Mouse (Mus musculus): ENCODE measurements around the gene Prkch.
A peak's percentile ranks its signal among the peaks of the same experiment; 100 is the strongest.
"Not testable (repeated sequence)": the region's sequence is repeated elsewhere in the genome, so short reads cannot be mapped to it uniquely, and the experiment has no call there.

Prkch gene

DNA sequence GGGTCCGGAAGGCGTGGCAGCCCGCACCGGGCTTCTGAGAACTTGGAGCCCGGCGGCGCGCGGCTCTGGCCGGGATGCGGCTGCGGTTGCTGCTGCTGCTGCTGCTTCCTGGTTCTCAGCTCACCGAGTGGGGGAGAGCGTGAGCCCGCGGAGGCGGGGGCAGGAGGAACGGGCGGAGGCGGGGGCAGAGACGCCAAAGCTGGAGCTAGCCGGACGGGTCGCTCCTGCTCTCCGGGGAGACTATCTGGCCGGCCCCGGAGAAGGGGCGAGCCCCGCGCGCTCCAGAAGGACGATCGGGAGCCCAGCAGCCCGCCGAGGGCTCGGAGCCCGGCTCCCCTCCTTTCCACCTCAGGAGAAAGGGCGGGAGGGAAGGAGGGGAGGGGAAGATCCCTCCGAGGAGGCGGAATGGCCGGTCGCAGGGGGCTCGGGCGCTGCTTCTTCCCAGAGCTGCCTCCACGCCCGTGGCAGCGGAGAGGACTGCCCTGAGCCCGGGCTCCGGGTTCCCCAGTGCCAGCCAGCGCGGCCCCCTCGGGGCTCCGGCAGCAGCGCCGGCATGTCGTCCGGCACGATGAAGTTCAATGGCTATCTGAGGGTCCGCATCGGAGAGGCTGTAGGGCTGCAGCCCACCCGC lies at the start of gene Prkch:
Gene Prkch, plus strand, starts transcription at position 187 of the 631 bp plus-strand sequence.
- peak; percentile 40 to 46 for DNase-seq (ENCODE audit: low spot score in 2 of 2)

- no peak for DNase-seq (ENCODE audit: low spot score in 2 of 2)
These were observed 47.0 kb upstream of the Prkch start for GRCm38 (mm10) chr12:73537499-73538138.

DNA sequence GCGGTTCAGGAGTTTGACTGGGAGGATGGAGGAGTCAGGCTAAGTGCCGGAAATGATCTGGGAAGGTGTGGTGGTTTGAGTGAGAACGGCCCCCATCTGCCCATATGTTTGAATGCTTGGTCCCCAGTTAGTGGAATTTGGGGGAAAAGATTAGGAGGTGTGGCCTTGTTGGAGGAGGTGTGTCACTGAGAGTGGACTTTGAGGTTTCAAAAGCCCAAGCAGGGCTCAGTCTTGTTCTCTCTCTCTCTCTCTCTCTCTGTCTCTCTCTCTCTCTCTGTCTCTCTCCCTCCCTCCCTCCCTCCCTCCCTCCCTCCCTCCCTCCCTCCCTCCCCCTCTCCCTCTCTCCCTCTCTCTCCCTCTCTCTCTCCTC lies 46.5 kb upstream of the Prkch start:
- DNase-seq (ENCODE audit: low spot score in 2 of 2), result not testable (repeated sequence)

GRCm38 (mm10) chr12:73539151-73539550 lies 45.4 kb upstream of the Prkch start:
- DNase-seq (ENCODE audit: low spot score in 2 of 2), result no peak

DNA sequence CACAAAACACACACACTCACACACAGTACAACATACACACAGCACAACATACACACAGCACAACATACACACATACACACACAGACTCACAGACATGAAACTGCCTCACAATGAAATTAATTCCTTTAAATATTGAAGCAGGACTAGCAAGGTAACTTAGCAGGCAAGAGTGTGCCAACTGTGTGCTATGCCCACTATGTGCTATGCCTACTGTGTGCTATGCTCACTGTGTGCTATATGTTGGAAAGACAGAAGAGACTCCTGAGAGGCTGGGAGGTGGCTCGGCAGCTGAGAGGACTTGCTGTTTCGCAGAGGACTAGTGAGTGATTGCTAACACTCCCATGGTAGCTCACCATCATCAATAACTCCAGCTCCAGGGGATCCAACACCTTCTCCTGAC lies 44.2 kb upstream of the Prkch start:
- no peak for DNase-seq (ENCODE audit: low spot score in 2 of 2)

DNA sequence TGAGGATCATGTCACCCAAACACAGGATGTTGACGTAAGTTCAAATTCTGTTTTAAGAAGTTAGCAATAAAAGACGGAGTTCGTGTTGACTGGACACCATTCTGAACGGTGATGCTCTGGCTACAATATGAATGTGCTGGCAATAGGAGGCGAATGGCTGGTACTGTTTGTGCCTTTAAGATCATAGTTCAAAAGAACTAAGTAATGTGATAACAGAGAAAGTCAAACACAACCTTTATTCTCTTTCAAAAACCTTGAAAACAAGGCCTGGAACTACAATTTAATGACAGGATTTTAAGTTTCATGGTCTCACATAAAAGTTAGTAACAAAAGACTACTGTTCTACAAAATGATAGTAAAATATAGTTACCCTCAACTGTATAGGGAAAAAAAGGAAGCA lies 41.4 kb upstream of the Prkch start:
- DNase-seq (ENCODE audit: low spot score in 2 of 2), result no peak

- no peak for DNase-seq (ENCODE audit: low spot score in 2 of 2)
These were observed 39.6 kb upstream of the Prkch start for GRCm38 (mm10) chr12:73544736-73545671.

- DNase-seq (ENCODE audit: low spot score in 2 of 2), result no peak
These were observed 38.9 kb upstream of the Prkch start for GRCm38 (mm10) chr12:73545672-73546085.

DNA sequence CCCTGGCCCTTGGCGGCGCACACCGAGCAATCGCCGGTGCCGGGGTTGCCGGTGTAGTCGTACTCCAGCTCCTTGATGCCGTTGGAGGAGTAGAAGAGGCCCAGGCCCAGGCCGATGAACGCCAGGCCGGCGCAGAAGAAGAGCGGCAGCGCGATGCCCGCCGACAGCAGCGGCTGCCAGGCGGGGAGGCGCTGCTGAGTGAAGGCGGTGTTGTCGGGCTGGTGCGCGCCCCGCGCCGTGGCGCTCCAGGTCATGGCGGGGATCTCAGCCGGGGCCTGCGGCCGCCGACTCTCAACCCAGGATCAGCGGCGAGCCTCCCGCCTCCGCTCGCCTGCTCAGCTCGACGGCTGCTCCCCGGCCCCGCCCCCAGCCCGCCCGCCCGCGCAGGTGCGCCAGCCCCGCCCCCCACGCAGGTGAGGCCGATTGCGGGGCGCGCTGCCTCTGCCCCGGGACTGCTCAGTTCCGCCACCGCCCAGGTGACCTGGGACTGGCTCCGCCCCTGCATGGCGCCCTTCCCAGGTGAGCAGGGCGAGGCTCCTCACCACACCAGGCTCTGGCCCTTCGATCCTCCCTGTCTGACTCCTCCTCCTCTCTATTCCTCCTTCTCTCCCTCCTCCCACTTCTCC lies 38.4 kb upstream of the Prkch start, which contains the start of gene Tmem30b:
Gene Tmem30b, minus strand, starts transcription at position 307 of the 626 bp plus-strand sequence.
- DNase-seq (ENCODE audit: low spot score in 2 of 2), result no peak

GRCm38 (mm10) chr12:73547646-73548045 lies 37.0 kb upstream of the Prkch start:
- DNase-seq (ENCODE audit: low spot score in 2 of 2), result no peak

DNA sequence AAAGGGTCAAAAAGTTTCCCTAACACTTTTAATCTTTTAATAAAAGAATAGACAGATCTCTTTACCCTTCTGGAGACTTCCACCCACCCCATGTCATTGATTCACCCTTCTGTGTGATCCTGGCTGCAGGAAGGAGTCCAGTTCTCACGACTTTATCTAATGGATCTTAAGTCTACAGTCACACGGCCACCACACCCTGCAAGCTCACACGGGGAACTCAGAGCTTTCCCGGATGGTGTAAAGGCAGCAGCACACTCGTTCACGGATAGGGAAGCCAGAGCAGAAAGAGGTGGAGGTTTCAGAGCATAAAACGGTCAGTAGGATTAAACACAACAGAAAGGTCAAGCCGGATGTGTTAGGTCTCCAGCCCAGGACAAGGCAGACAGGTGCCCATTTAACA lies 36.3 kb upstream of the Prkch start:
- DNase-seq (ENCODE audit: low spot score in 2 of 2), result no peak

DNA sequence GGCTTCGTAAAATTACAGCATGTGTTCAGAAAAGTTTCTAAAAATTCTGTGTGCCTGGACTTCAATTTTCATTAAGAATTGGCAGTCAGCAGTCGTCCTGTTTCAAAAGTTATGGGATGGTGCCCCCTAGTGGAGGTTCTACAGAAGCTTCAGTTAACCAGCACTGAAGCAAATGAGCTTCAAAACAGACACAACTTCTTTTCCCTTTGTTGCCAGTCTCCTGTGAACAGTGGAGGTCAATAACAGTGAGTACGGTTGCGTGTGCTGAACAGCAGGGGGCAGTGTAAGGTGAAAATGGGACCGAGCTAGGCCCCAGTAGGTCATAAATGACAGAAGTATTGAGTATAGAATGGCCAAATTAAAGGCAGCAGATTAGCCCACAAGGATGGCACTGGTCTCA lies 30.4 kb upstream of the Prkch start:
- peak in 1 of 2 experiments; percentile 46 for DNase-seq (ENCODE audit: low spot score in 2 of 2)

DNA sequence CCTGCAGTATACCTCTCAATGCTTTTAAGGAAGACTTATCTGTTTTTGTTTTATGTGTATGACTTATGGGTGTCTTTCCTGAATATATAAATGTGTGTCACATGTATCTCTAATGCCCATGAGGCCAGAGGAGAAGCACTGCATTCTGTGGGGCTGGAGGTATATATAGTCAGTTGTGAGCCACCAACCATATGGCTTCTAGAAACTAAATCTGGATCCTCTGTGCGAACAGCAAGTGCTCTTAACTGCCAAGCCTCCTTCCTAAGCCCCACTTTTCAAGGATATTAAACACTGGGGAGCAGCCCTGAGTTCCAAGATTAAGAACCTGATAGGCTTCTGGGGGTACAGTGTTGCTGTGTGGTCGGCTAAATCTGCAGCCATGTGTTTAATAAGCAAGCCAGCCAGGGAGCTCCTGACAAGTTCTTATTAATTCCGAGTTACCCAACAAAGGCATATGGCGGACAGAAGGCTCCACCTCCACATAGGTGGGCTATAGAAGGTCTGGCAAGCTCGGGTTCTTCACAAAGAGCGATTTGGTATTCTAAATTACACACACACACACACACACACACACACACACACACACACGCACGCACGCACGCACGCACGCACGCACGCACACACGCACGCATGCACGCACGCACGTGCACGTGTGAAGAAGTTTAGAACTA lies 25.9 kb upstream of the Prkch start:
- DNase-seq (ENCODE audit: low spot score in 2 of 2), result peak in 1 of 2 experiments; percentile 17

- no peak for DNase-seq (ENCODE audit: low spot score in 2 of 2)
These were observed 24.5 kb upstream of the Prkch start for GRCm38 (mm10) chr12:73560091-73560490.

DNA sequence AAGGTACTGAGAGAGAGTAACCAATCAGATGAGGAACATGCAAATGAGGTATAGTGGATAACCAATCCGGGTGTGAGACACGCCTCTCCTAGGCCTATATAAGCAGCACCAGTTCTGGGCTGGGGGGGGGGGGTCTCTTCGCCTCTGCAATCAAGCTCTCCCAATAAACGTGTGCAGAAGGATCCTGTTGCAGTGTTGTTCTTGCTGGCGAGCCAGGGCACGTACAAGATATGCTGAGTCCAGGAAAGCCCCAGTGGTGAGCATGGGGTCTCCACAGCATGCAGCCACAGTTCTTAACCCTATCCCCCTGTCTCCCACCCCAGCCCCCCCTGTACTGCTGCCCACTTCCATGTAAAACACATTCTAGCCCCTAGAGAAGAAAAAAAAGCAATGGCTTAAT lies 21.5 kb upstream of the Prkch start:
- DNase-seq (ENCODE audit: low spot score in 2 of 2), result not testable (repeated sequence)

DNA sequence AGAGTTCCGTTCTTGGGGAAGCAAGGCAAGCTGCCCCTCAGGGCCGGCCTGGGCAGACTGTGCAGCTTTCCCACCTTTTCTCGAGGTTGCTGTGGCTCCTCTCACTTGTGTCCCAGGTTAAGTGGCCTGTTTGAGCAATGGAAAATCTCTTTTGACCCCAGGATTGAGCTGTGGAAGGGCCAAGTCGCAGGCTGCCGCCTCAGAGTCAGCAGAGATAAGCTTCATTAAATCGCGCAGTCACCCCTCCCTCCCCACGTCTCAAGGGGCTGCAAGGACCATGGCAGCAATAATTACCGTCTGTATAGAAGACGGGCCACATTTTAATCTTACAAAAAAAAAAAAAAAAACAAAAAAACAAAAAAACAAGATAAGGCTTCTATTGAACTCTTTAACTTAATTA lies 20.4 kb upstream of the Prkch start:
- DNase-seq (ENCODE audit: low spot score in 2 of 2), result no peak

DNA sequence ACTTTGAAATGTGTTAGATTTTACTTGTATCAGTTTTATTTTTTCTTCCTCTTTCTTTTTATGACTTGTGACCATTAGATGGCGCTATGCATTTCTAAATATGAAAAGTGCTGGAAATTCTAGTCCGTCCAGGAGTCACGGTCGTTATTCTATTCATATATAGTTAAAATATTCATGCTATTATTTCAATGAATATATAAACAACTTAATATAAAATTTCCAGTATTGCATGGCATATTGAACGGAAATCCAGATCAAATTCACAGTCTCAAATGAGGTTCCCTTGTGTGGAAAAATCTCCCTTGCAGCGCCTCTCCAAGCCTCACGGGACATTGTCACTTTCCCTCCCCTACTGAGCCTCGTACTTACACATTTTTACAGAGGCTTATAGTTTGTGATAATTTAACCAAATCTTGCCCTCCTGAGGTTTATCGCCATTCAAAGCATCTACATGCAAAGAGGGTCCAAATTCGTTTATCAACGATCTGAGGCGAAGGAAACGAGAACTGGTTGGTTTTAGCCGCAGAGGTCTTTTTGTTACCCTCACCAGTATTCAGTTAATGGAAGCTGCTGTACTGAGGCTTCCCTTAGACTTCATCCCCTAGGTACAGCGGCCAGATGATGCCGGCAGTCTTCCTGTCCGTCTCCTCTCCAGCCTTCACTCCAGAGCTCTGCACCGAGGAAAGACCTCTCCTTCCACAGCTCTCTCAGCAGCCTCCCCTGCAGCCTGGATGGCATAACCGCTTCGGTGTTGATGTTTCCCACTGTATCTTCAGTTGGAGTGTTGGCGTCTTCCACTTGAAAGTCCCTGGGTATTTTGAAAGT lies 19.6 kb upstream of the Prkch start:
- no peak for DNase-seq (ENCODE audit: low spot score in 2 of 2)

DNA sequence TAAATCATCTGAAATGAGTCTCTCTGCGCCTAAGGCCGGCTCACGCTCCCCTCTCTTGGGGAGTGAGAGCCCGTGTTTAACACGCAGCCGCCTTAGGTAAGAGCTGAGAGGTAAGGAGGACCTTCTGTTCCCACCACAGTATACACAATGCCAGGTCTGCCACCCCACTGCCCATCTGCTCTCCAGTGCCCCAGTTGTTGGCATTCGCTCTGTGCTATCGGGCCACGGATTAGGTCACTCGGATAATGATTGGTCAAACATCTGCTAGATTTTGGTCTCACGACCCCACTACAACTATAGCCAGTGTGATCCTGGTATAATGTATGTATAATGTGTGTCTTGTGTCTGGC lies 19.0 kb upstream of the Prkch start:
- no peak for DNase-seq (ENCODE audit: low spot score in 2 of 2)

DNA sequence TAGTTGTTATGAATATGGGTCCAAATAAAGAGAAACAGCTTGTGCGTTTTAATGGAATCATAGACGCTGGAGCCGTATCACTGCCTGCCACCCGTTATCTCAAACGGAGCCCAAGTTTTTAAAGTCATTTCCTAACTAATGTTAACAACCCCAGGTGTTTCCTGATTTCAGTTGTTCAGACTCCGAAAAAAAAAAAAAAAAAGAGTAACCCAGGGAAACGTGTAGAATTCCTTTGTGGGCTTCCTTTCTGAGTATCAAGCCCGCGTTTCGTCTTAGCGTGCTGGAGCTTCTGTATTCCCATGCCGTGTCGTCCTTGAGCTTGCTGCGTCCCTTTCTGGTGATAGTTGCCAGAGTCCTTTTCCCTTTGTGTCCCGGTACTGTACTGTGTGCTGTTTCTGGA lies 10.0 kb upstream of the Prkch start:
- DNase-seq (ENCODE audit: low spot score in 2 of 2), result no peak

GRCm38 (mm10) chr12:73578141-73578540 lies 6.5 kb upstream of the Prkch start:
- DNase-seq (ENCODE audit: low spot score in 2 of 2), result no peak

DNA sequence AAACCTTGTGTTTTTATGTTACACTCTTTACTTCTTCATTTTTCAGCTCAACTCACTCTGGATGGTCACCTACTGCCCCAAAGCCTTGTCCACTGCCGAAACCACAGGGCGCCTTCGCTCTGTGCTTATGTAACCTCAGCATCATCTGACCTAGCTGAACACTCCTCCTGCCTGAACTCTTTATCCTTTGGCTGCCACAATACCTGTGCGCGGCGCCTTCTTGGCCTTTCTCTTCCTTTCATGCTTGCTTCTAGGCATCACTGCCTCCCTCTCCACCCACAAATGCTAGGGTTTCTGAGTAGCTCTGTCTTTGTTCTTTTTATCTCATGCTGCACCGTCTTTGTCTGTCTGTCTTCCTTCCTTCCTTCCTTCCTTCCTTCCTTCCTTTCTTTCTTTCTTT lies 3.8 kb upstream of the Prkch start:
- no peak for DNase-seq (ENCODE audit: low spot score in 2 of 2)

Measured in frontal cortex, postnatal 14 days (tissue).